Mouse (Mus musculus): ENCODE results near the gene Fam133b. TPM values are rescaled to one million over a fixed set of nuclear protein-coding genes. Genes with fewer than 3 reads are reported as not detected.

Fam133b gene
- total and polyA plus RNA-seq, 2 experiments from 2014 or later, result 11.4 to 12.9 TPM

GRCm38 (mm10) chr5:3512584-3512983 lies 31.0 kb upstream of the Fam133b start:
- ATAC-seq (ENCODE audit: insufficient read depth, low read depth) (no peak), DNase-seq (ENCODE audit: low spot score) (no peak)
- no peak overlapping the region for H3K4me3 ChIP-seq (ENCODE audit: low read depth, low read length)
- no peak overlapping the region for H3K9ac ChIP-seq (replicated peaks; ENCODE audit: low read depth, low read length)
- no peaks in the 10 kb centered on the region for H3K9me3 ChIP-seq (replicated peaks; ENCODE audit: control insufficient read depth, low read length)
- peaks cover 15% of the 10 kb centered on the region; the same call in 1 of the 2 replicates for H3K4me1 ChIP-seq (ENCODE audit: control insufficient read depth, insufficient read depth)
- TF ChIP-seq EP300 (IDR thresholded peaks at IDR 0.05; ENCODE audit: low read depth), result no peak
- peak; percentile 9; the same call in 1 of the 2 replicates for TF ChIP-seq CTCF (IDR thresholded peaks at IDR 0.05; ENCODE audit: low read depth)
- H3K36me3 ChIP-seq (replicated peaks; ENCODE audit: control insufficient read depth, insufficient read depth, low read length), result no peaks in the 10 kb centered on the region
- WGBS, result 48% methylated on average over 4 of the region's 4 CpGs
- no peak overlapping the region for H3K27ac ChIP-seq (ENCODE audit: low read depth)
- H3K4me2 ChIP-seq (ENCODE audit: low read depth, low read length), result no peak overlapping the region
- H3K27me3 ChIP-seq (ENCODE audit: control insufficient read depth, insufficient read depth, low read length), result no peaks in the 10 kb centered on the region

- no peak overlapping the region for H3K4me2 ChIP-seq (ENCODE audit: low read depth, low read length)
- DNase-seq (ENCODE audit: low spot score) (no peak), ATAC-seq (ENCODE audit: insufficient read depth, low read depth) (no peak)
- H3K27me3 ChIP-seq (ENCODE audit: control insufficient read depth, insufficient read depth, low read length), result no peaks in the 10 kb centered on the region
- peaks cover 11% of the 10 kb centered on the region; the same call in 1 of the 2 replicates for H3K36me3 ChIP-seq (replicated peaks; ENCODE audit: control insufficient read depth, insufficient read depth, low read length)
- H3K4me1 ChIP-seq (ENCODE audit: control insufficient read depth, insufficient read depth), result 0 out of 2 replicates have a peak, but pooled peaks cover 7% of the 10 kb centered on the region
- H3K9me3 ChIP-seq (replicated peaks; ENCODE audit: control insufficient read depth, low read length), result no peaks in the 10 kb centered on the region
- no peak overlapping the region for H3K9ac ChIP-seq (replicated peaks; ENCODE audit: low read depth, low read length)
- no peak overlapping the region for H3K4me3 ChIP-seq (ENCODE audit: low read depth, low read length)
- 44% methylated on average over 8 of the region's 8 CpGs for WGBS
- TF ChIP-seq EP300 (IDR thresholded peaks at IDR 0.05; ENCODE audit: low read depth) (no peak), CTCF (IDR thresholded peaks at IDR 0.05; ENCODE audit: low read depth) (no peak)
- no peak overlapping the region for H3K27ac ChIP-seq (ENCODE audit: low read depth)
These were observed 28.7 kb upstream of the Fam133b start for GRCm38 (mm10) chr5:3514901-3515311.

GRCm38 (mm10) chr5:3515477-3515876 lies 28.2 kb upstream of the Fam133b start:
- H3K4me2 ChIP-seq (ENCODE audit: low read depth, low read length), result no peak overlapping the region
- DNase-seq (ENCODE audit: low spot score) (no peak), ATAC-seq (ENCODE audit: insufficient read depth, low read depth) (no peak)
- H3K36me3 ChIP-seq (replicated peaks; ENCODE audit: control insufficient read depth, insufficient read depth, low read length), result peaks cover 16% of the 10 kb centered on the region
- no peak overlapping the region for H3K4me3 ChIP-seq (ENCODE audit: low read depth, low read length)
- 0 out of 2 replicates have a peak, but pooled peaks cover 7% of the 10 kb centered on the region for H3K4me1 ChIP-seq (ENCODE audit: control insufficient read depth, insufficient read depth)
- no peaks in the 10 kb centered on the region for H3K27me3 ChIP-seq (ENCODE audit: control insufficient read depth, insufficient read depth, low read length)
- WGBS, result 87% methylated on average over 9 of the region's 9 CpGs
- H3K9ac ChIP-seq (replicated peaks; ENCODE audit: low read depth, low read length), result no peak overlapping the region
- H3K27ac ChIP-seq (ENCODE audit: low read depth), result no peak overlapping the region
- H3K9me3 ChIP-seq (replicated peaks; ENCODE audit: control insufficient read depth, low read length), result no peaks in the 10 kb centered on the region
- no peak for TF ChIP-seq EP300 (IDR thresholded peaks at IDR 0.05; ENCODE audit: low read depth)
- TF ChIP-seq CTCF (IDR thresholded peaks at IDR 0.05; ENCODE audit: low read depth), result no peak

- peak; percentile 77 for DNase-seq (ENCODE audit: low spot score)
- 48% methylated on average over 9 of the region's 9 CpGs for WGBS
- H3K4me3 ChIP-seq (ENCODE audit: low read depth, low read length), result no peak overlapping the region
- no peaks in the 10 kb centered on the region for H3K4me1 ChIP-seq (ENCODE audit: control insufficient read depth, insufficient read depth)
- H3K4me2 ChIP-seq (ENCODE audit: low read depth, low read length), result no peak overlapping the region
- no peak overlapping the region for H3K9ac ChIP-seq (replicated peaks; ENCODE audit: low read depth, low read length)
- TF ChIP-seq EP300 (IDR thresholded peaks at IDR 0.05; ENCODE audit: low read depth) (no peak), CTCF (IDR thresholded peaks at IDR 0.05; ENCODE audit: low read depth) (peak; percentile 81)
- no peaks in the 10 kb centered on the region for H3K9me3 ChIP-seq (replicated peaks; ENCODE audit: control insufficient read depth, low read length)
- ATAC-seq (ENCODE audit: insufficient read depth, low read depth), result peak; percentile 79
- H3K36me3 ChIP-seq (replicated peaks; ENCODE audit: control insufficient read depth, insufficient read depth, low read length), result peaks cover 27% of the 10 kb centered on the region
- peak overlapping the region; percentile 19; the same call in 1 of the 2 replicates for H3K27ac ChIP-seq (ENCODE audit: low read depth)
- H3K27me3 ChIP-seq (ENCODE audit: control insufficient read depth, insufficient read depth, low read length), result no peaks in the 10 kb centered on the region
These were observed 27.1 kb upstream of the Fam133b start for GRCm38 (mm10) chr5:3516481-3517075.

- TF ChIP-seq CTCF (IDR thresholded peaks at IDR 0.05; ENCODE audit: low read depth), result no peak
- no peak for TF ChIP-seq EP300 (IDR thresholded peaks at IDR 0.05; ENCODE audit: low read depth)
- ATAC-seq (ENCODE audit: insufficient read depth, low read depth) (no peak), DNase-seq (ENCODE audit: low spot score) (no peak)
- H3K27ac ChIP-seq (ENCODE audit: low read depth), result no peak overlapping the region
- no peak overlapping the region for H3K9ac ChIP-seq (replicated peaks; ENCODE audit: low read depth, low read length)
- H3K4me3 ChIP-seq (ENCODE audit: low read depth, low read length), result no peak overlapping the region
- H3K4me2 ChIP-seq (ENCODE audit: low read depth, low read length), result no peak overlapping the region
- H3K4me1 ChIP-seq (ENCODE audit: control insufficient read depth, insufficient read depth), result no peaks in the 10 kb centered on the region
- WGBS, result 86% methylated on average over 18 of the region's 18 CpGs
- no peaks in the 10 kb centered on the region for H3K27me3 ChIP-seq (ENCODE audit: control insufficient read depth, insufficient read depth, low read length)
- H3K36me3 ChIP-seq (replicated peaks; ENCODE audit: control insufficient read depth, insufficient read depth, low read length), result peaks cover 54% of the 10 kb centered on the region
- H3K9me3 ChIP-seq (replicated peaks; ENCODE audit: control insufficient read depth, low read length), result no peaks in the 10 kb centered on the region
These were observed 22.9 kb upstream of the Fam133b start for GRCm38 (mm10) chr5:3520493-3521359.
